Mouse (Mus musculus) CH12.LX (cell line): ENCODE measurements around the gene Chaf1b. TPM values are rescaled to one million over a fixed set of nuclear protein-coding genes. Genes with fewer than 3 reads are reported as not detected.

Experiments used
- DNase-seq: peaks from one replicate; pipeline ENCODE4 v3.0.0-alpha.2; 2013; ENCODE audit errors: extremely low read depth
- H3K27ac ChIP-seq: 2 replicates; pipeline ENCODE4 v1.5.1; 2012; ENCODE audit warnings: low read depth, mild to moderate bottlenecking, control low read depth, moderate library complexity; ENCODE audit not compliant: insufficient read depth
- H3K27me3 ChIP-seq: replicated peaks from 2 replicates; pipeline ENCODE3; 2012; ENCODE audit warnings: inconsistent platforms
- H3K36me3 ChIP-seq, 2 experiments: replicated peaks in 1 of 2; 2 replicates each; pipeline versions ENCODE3 to v1.6.1; 2012; ENCODE audit warnings: inconsistent platforms in 1 of 2, low read length in 1 of 2, mild to moderate bottlenecking in 1 of 2, mixed read lengths in 1 of 2, moderate library complexity in 1 of 2; ENCODE audit not compliant: control insufficient read depth in 1 of 2, insufficient read depth in 1 of 2
- H3K4me1 ChIP-seq, 2 experiments: 2 replicates each; pipeline ENCODE4 v1.6.1; 2012; ENCODE audit warnings: inconsistent platforms in 1 of 2, moderate library complexity in 1 of 2; ENCODE audit not compliant: insufficient read depth in 2 of 2, control insufficient read depth in 1 of 2
- H3K4me2 ChIP-seq: 2 replicates; pipeline ENCODE4 v1.6.1; 2012; ENCODE audit warnings: low read depth, mild to moderate bottlenecking, control low read depth; ENCODE audit not compliant: poor library complexity, insufficient read depth, severe bottlenecking
- H3K4me3 ChIP-seq, 3 experiments: fragments of 150-350 bp in 1 of 3; sonication (generic) in 1 of 3; replicated peaks in 1 of 3; 2 replicates each; pipeline versions ENCODE3 to v1.5.1; 2011 to 2012; ENCODE audit warnings: low read depth in 2 of 3, low read length in 2 of 3, mild to moderate bottlenecking in 2 of 3, moderate library complexity in 2 of 3, control low read depth in 1 of 3, improper control_type of control experiment in 1 of 3, inconsistent platforms in 1 of 3, mixed read lengths in 1 of 3; ENCODE audit not compliant: poor library complexity in 1 of 3
- H3K79me2 ChIP-seq: replicated peaks from 2 replicates; pipeline ENCODE4 v1.6.1; 2012; ENCODE audit warnings: mild to moderate bottlenecking, moderate library complexity; ENCODE audit not compliant: control insufficient read depth, poor library complexity, insufficient read depth, severe bottlenecking; ENCODE audit errors: extremely low read depth
- H3K9ac ChIP-seq: 2 replicates; pipeline ENCODE4 v1.6.1; 2012; ENCODE audit warnings: low read depth, mild to moderate bottlenecking, control low read depth, moderate library complexity; ENCODE audit not compliant: insufficient read depth
- H3K9me3 ChIP-seq: replicated peaks from 2 replicates; pipeline ENCODE3; 2012; ENCODE audit warnings: low read length, inconsistent platforms, mixed read lengths
- BHLHE40 ChIP-seq: IDR thresholded peaks from 2 replicates; pipeline ENCODE4 v1.6.1; 2011; ENCODE audit warnings: mild to moderate bottlenecking, low read depth, low read length, improper control_type of control experiment
- CHD1 ChIP-seq: IDR thresholded peaks from 2 replicates; pipeline ENCODE4 v1.6.1; 2012; ENCODE audit warnings: low read depth, low read length, improper control_type of control experiment, inconsistent platforms
- CHD2 ChIP-seq: IDR thresholded peaks from 2 replicates; pipeline ENCODE4 v1.6.1; 2011; ENCODE audit warnings: low read length, improper control_type of control experiment
- CTCF ChIP-seq, 2 experiments: IDR thresholded peaks in 1 of 2; conservative IDR thresholded peaks in 1 of 2; 2 replicates each; pipeline ENCODE4 v1.5.1; 2011 to 2012; ENCODE audit warnings: low read depth in 2 of 2, low read length in 2 of 2, improper control_type of control experiment in 1 of 2, inconsistent platforms in 1 of 2, mild to moderate bottlenecking in 1 of 2, moderate library complexity in 1 of 2
- ETS1 ChIP-seq: conservative IDR thresholded peaks from 2 replicates; pipeline ENCODE4 v1.6.1; 2012; ENCODE audit warnings: low read depth, mild to moderate bottlenecking, inconsistent platforms, low read length, improper control_type of control experiment, moderate library complexity
- JUN ChIP-seq: IDR thresholded peaks from 2 replicates; pipeline ENCODE4 v1.6.1; 2011; ENCODE audit warnings: low read depth, mild to moderate bottlenecking, low read length, improper control_type of control experiment, moderate library complexity; ENCODE audit not compliant: insufficient read depth
- KAT2A ChIP-seq: IDR thresholded peaks from 2 replicates; pipeline ENCODE4 v1.6.1; 2012; ENCODE audit warnings: low read length, improper control_type of control experiment, inconsistent platforms; ENCODE audit not compliant: insufficient replicate concordance
- MAX ChIP-seq: IDR thresholded peaks from 2 replicates; pipeline ENCODE4 v1.6.1; 2011; ENCODE audit warnings: low read length, improper control_type of control experiment
- MXI1 ChIP-seq: IDR thresholded peaks from 2 replicates; pipeline ENCODE4 v1.6.1; 2011; ENCODE audit warnings: mild to moderate bottlenecking, low read depth, low read length, improper control_type of control experiment
- NELFE ChIP-seq: IDR thresholded peaks from 2 replicates; pipeline ENCODE4 v1.6.1; 2011; ENCODE audit warnings: low read depth, low read length, improper control_type of control experiment
- NRF1 ChIP-seq: IDR thresholded peaks from 2 replicates; pipeline ENCODE4 v1.6.1; 2014; ENCODE audit warnings: low read depth, mild to moderate bottlenecking, inconsistent platforms, low read length, improper control_type of control experiment, moderate library complexity
- PAX5 ChIP-seq: IDR thresholded peaks from 2 replicates; pipeline ENCODE4 v1.6.1; 2012; ENCODE audit warnings: low read length, inconsistent platforms, mixed read lengths
- POLR2A ChIP-seq: IDR thresholded peaks from 2 replicates; pipeline ENCODE4 v1.6.1; 2011; ENCODE audit warnings: low read depth, mild to moderate bottlenecking, improper control_type of control experiment, low read length
- POLR2AphosphoS2 ChIP-seq: IDR thresholded peaks from 2 replicates; pipeline ENCODE4 v1.6.1; 2011; ENCODE audit warnings: low read depth, low read length, improper control_type of control experiment
- TBP ChIP-seq: conservative IDR thresholded peaks from 2 replicates; pipeline ENCODE4 v1.6.1; 2011; ENCODE audit warnings: low read depth, low read length, improper control_type of control experiment
- UBTF ChIP-seq: IDR thresholded peaks from 2 replicates; pipeline ENCODE4 v1.6.1; 2012; ENCODE audit warnings: low read depth, mild to moderate bottlenecking, inconsistent platforms, low read length, improper control_type of control experiment, moderate library complexity
- USF2 ChIP-seq: conservative IDR thresholded peaks from 2 replicates; pipeline ENCODE4 v1.6.1; 2011; ENCODE audit warnings: low read depth, low read length, improper control_type of control experiment
- ZC3H11A ChIP-seq: IDR thresholded peaks from 2 replicates; pipeline ENCODE4 v1.6.1; 2012; ENCODE audit warnings: low read depth, mild to moderate bottlenecking, inconsistent platforms, low read length, improper control_type of control experiment
- ZKSCAN1 ChIP-seq: IDR thresholded peaks from 2 replicates; pipeline ENCODE4 v1.6.1; 2012; ENCODE audit warnings: low read depth, inconsistent platforms, low read length, improper control_type of control experiment, borderline replicate concordance
- dilution Hi-C: fragments of 300-500 bp; cut with MboI; formaldehyde crosslinking; loops from 2 replicates; pipeline ENCODE4 v1.14.3; 2020; ENCODE audit warnings: low sequenced_read_pairs; ENCODE audit not compliant: extremely low pct_unique_long_range_greater_than_20kb, extremely low pct_ligation_motif_present
- in situ Hi-C: fragments of 300-500 bp; cut with MboI; formaldehyde crosslinking; loops from 3 replicates; pipeline ENCODE4 v1.14.3; 2019; ENCODE audit warnings: low sequenced_read_pairs, low pct_ligation_motif_present, low pct_unique_long_range_greater_than_20kb, mixed read lengths
- polyA plus RNA-seq: library from polyadenylated mRNA; unstranded; fragments of >175 nt; gene quantifications from 2 replicates; pipeline ENCODE4 v1.2.1, GENCODE M21; 2012; ENCODE audit warnings: low read depth; ENCODE audit not compliant: insufficient read length
- total RNA-seq, 2 experiments: library from RNA; depleted of rRNA; stranded (reverse); fragments of 300-350 nt in 1 of 2; fragments of >200 nt in 1 of 2; gene quantifications; 2 replicates each; pipeline ENCODE4 v1.2.3; 2012 to 2014

Gene Chaf1b
- total and polyA plus RNA-seq, 3 experiments, result 46.7 to 82.0 (median 76.2) TPM

DNA sequence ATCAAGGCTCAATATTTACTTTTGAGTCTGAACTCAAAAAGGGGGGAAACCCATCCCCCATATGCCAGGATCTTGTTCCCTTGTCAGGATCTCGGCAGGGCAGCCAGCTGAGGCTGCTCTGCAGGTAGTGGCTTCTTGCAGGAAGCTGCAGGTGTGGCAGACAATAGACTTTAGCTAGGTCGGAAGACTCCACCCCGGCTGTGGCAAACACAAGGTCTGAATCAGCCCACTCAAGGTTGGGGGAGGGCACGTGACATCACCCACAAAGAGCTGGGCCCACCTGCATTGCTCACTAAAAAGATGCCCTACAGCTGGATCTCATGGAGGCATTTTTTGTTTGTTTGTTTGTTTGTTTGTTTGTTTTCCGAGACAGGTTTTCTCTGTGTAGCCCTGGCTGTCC is 24.1 kb downstream of the Chaf1b start:
- no peak overlapping the region for H3K4me2 ChIP-seq
- peaks cover 15 to 39% of the 10 kb centered on the region in 2 experiments for H3K36me3 ChIP-seq
- no peaks in the 10 kb centered on the region for H3K9me3 ChIP-seq
- TF ChIP-seq PAX5 (no peak), ETS1 (no peak), CTCF (conservative IDR thresholded peaks at IDR 0.05 in 1 of 2, IDR thresholded peaks at IDR 0.05 in 1 of 2; ENCODE audit: low read depth in 2 of 2, low read length in 2 of 2) (no peak), CHD2 (peak; percentile 17; the same call in 1 of the 2 replicates)
- no peaks in the 10 kb centered on the region for H3K27me3 ChIP-seq
- peaks cover 8 to 68% of the 10 kb centered on the region in 2 experiments for H3K4me1 ChIP-seq
- no peak for DNase-seq
- H3K9ac ChIP-seq, result no peak overlapping the region
- in situ Hi-C loops (loop anchor here (5.0 to 10.0 kb wide), 2 partner anchors 105 to 357 kb away; no protein-coding TSS in a partner anchor), dilution Hi-C loops (no loop called here)
- no peaks in the 10 kb centered on the region for H3K79me2 ChIP-seq
- H3K4me3 ChIP-seq, result no peak overlapping the region
- H3K27ac ChIP-seq, result no peak overlapping the region

DNA sequence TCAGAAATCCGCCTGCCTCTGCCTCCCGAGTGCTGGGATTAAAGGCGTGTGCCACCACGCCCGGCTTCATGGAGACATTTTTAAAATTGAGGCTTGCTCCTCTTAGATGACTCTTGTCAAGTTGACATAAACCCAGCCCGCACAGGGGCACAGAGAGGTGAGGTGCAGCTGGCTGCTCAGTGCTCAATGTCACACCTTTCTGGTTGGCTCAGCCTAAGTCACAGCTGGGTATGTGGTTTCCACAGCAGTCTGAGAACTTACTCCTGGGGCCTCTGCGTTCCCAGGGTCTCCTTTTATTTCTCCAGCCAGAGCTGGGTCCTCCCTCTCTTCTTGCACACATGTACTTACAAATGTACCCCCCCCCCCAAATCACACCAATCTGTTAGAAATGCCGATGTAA is 24.5 kb downstream of the Chaf1b start:
- peaks cover 13 to 35% of the 10 kb centered on the region in 2 experiments for H3K36me3 ChIP-seq
- TF ChIP-seq BHLHE40 (0 out of 2 replicates have a peak, but pooled peaks have one; percentile 17), NELFE (no peak), ETS1 (peak; percentile 74)
- no peak overlapping the region for H3K27ac ChIP-seq
- H3K4me2 ChIP-seq, result no peak overlapping the region
- H3K9me3 ChIP-seq, result no peaks in the 10 kb centered on the region
- DNase-seq, result peak; percentile 55
- in situ Hi-C loops (loop anchor here (5.0 to 10.0 kb wide), 2 partner anchors 104 to 357 kb away; no protein-coding TSS in a partner anchor), dilution Hi-C loops (no loop called here)
- no peaks in the 10 kb centered on the region for H3K27me3 ChIP-seq
- H3K9ac ChIP-seq, result no peak overlapping the region
- H3K4me3 ChIP-seq, result no peak overlapping the region
- H3K4me1 ChIP-seq, result peaks cover 12 to 68% of the 10 kb centered on the region in 2 experiments
- no peaks in the 10 kb centered on the region for H3K79me2 ChIP-seq

DNA sequence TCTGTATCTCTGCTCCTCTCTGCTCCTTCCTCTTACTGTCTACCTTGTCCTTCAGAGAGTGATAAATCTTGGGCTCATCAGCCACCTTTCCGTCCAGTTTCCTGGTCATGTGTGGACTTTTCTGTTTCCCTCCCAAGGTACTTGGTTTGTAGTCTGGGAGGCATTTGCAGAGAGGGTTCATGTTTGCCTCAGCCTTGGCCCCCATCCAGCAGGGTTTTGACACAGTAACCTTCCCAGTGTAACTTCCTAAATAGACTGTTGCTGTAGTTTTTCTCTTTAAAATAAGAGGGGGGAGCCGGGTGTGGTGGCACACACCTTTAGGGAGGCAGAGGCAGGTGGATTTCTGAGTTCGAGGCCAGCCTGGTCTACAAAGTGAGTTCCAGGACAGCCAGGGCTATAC is 26.2 kb downstream of the Chaf1b start:
- Histone ChIP-seq H3K27ac (no peak overlapping the region), H3K36me3 (peaks cover 10 to 22% of the 10 kb centered on the region in 2 experiments), H3K4me3 (no peak overlapping the region), H3K4me2 (no peak overlapping the region), H3K9me3 (no peaks in the 10 kb centered on the region), H3K9ac (no peak overlapping the region), H3K27me3 (no peaks in the 10 kb centered on the region), H3K79me2 (no peaks in the 10 kb centered on the region), H3K4me1 (peaks cover 20 to 67% of the 10 kb centered on the region in 2 experiments)
- TF ChIP-seq CHD1 (no peak), MAX (no peak), JUN (no peak), ZC3H11A (no peak), ETS1 (no peak), POLR2AphosphoS2 (no peak), ZKSCAN1 (no peak), NRF1 (no peak), TBP (no peak), USF2 (no peak), KAT2A (no peak), POLR2A (no peak), UBTF (no peak), MXI1 (no peak)
- in situ Hi-C loops, result loop anchor here (5.0 to 10.0 kb wide), 2 partner anchors 102 to 355 kb away; no protein-coding TSS in a partner anchor
- no peak for DNase-seq
- dilution Hi-C loops, result no loop called here
